Mouse (Mus musculus): Measurements from ENCODE around the gene Pde4d. TPM values are rescaled to one million over a fixed set of nuclear protein-coding genes. Genes with fewer than 3 reads are reported as not detected.
A peak's percentile ranks its signal among the peaks of the same experiment; 100 is the strongest.

Pde4d gene
- polyA plus RNA-seq, 1 experiment from 2014 or later = 17.7 TPM

- no peak overlapping the region for H3K9ac ChIP-seq
- no peaks in the 10 kb centered on the region for H3K36me3 ChIP-seq
- no peak overlapping the region for H3K4me2 ChIP-seq
- no peaks in the 10 kb centered on the region for H3K27me3 ChIP-seq
- no peaks in the 10 kb centered on the region for H3K4me1 ChIP-seq
- no peak overlapping the region for H3K27ac ChIP-seq
- ATAC-seq (ENCODE audit: insufficient number of reproducible peaks, low FRiP score, low TSS enrichment, low read depth) = no peak
- no peaks in the 10 kb centered on the region for H3K9me3 ChIP-seq
- WGBS = 82% methylated on average over 4 of the region's 4 CpGs
- no peak overlapping the region for H3K4me3 ChIP-seq
Observed at GRCm38 (mm10) chr13:109681699-109682293, 1232.0 kb downstream of the Pde4d start.

- no peaks in the 10 kb centered on the region for H3K27me3 ChIP-seq
- no peak for ATAC-seq (ENCODE audit: insufficient number of reproducible peaks, low FRiP score, low TSS enrichment, low read depth)
- WGBS = 73% methylated on average over 10 of the region's 10 CpGs
Observed at GRCm38 (mm10) chr13:109683001-109683400, 1233.3 kb downstream of the Pde4d start.

DNA sequence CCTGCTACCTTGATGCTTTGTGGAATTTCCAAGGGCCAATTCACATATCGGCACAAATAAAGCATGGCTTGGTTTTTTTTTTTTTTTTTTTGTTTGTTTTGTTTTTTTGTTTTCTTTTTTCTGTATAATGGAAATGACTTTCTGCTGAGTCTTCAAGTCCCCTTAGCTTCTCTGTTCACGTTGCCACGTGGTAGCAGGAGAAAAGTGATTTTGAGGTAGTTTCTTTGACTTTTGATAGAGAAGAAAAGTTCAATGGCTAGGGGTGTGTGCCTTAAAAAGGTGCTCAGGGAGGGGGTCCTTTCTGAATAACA, 1235.2 kb downstream of the Pde4d start:
- no peak for ATAC-seq (ENCODE audit: insufficient number of reproducible peaks, low FRiP score, low TSS enrichment, low read depth)
- Histone ChIP-seq H3K27me3 (no peaks in the 10 kb centered on the region), H3K27ac (peak overlapping the region; percentile 89; the same call in 1 of the 2 replicates), H3K9me3 (no peaks in the 10 kb centered on the region), H3K4me1 (no peaks in the 10 kb centered on the region), H3K4me2 (peak overlapping the region; percentile 83), H3K9ac (no peak overlapping the region), H3K4me3 (peak overlapping the region; percentile 53), H3K36me3 (no peaks in the 10 kb centered on the region)
- WGBS = 24% methylated on average over 3 of the region's 3 CpGs

More at GRCm38 (mm10) chr13:109683001-109683400, 1233.3 kb downstream of the Pde4d start:
- Histone ChIP-seq H3K36me3 (no peaks in the 10 kb centered on the region), H3K4me2 (no peak overlapping the region), H3K4me3 (no peak overlapping the region), H3K9ac (no peak overlapping the region), H3K9me3 (no peaks in the 10 kb centered on the region), H3K27ac (no peak overlapping the region), H3K4me1 (no peaks in the 10 kb centered on the region)

GRCm38 (mm10) chr13:109685296-109686115, 1235.8 kb downstream of the Pde4d start:
- WGBS = under 1% methylated on average over 29 of the region's 29 CpGs
- Histone ChIP-seq H3K4me3 (peak overlapping the region; percentile 53), H3K4me2 (peak overlapping the region; percentile 83), H3K4me1 (no peaks in the 10 kb centered on the region), H3K27me3 (no peaks in the 10 kb centered on the region), H3K27ac (peak overlapping the region; percentile 89), H3K9ac (peak overlapping the region; percentile 41), H3K9me3 (no peaks in the 10 kb centered on the region), H3K36me3 (no peaks in the 10 kb centered on the region)
- ATAC-seq (ENCODE audit: insufficient number of reproducible peaks, low FRiP score, low TSS enrichment, low read depth) = peak; percentile 52; the same call in 1 of the 2 replicates

- peak; percentile 61; the same call in 1 of the 2 replicates for ATAC-seq (ENCODE audit: insufficient number of reproducible peaks, low FRiP score, low TSS enrichment, low read depth)
- no peaks in the 10 kb centered on the region for H3K9me3 ChIP-seq
- peak overlapping the region; percentile 41 for H3K9ac ChIP-seq
- peak overlapping the region; percentile 53 for H3K4me3 ChIP-seq
- whole genome bisulfite sequencing = 7% methylated on average over 4 of the region's 4 CpGs
- H3K4me2 ChIP-seq = peak overlapping the region; percentile 83
- H3K36me3 ChIP-seq = no peaks in the 10 kb centered on the region
- no peaks in the 10 kb centered on the region for H3K27me3 ChIP-seq
- no peaks in the 10 kb centered on the region for H3K4me1 ChIP-seq
- H3K27ac ChIP-seq = peak overlapping the region; percentile 89
Observed at GRCm38 (mm10) chr13:109686116-109686876, 1236.5 kb downstream of the Pde4d start.

DNA sequence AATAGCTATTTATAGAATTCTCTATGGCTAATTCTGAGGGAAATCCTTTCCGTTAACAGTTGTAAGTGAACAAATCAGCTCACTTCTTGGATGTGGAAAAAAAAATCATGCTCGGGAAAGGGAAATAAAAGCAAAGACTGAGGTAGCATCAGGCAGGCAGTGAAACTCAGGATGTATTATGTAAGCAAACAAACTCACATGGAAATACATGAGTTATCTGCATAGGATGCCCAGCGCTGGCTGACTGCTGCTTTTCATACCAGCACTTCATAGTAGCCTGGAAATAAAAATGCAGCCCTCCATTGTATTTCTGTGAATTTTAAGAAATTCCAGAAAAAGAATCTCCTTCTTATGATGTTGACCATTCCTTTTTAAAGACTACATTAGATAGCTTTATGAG, 1237.2 kb downstream of the Pde4d start:
- 37% methylated on average over 3 of the region's 3 CpGs for WGBS
- Histone ChIP-seq H3K9me3 (no peaks in the 10 kb centered on the region), H3K27me3 (no peaks in the 10 kb centered on the region), H3K4me2 (no peak overlapping the region), H3K9ac (no peak overlapping the region), H3K4me3 (peak overlapping the region; percentile 17; the same call in 1 of the 2 replicates), H3K27ac (no peak overlapping the region), H3K4me1 (no peaks in the 10 kb centered on the region), H3K36me3 (no peaks in the 10 kb centered on the region)
- ATAC-seq (ENCODE audit: insufficient number of reproducible peaks, low FRiP score, low TSS enrichment, low read depth) = no peak

DNA sequence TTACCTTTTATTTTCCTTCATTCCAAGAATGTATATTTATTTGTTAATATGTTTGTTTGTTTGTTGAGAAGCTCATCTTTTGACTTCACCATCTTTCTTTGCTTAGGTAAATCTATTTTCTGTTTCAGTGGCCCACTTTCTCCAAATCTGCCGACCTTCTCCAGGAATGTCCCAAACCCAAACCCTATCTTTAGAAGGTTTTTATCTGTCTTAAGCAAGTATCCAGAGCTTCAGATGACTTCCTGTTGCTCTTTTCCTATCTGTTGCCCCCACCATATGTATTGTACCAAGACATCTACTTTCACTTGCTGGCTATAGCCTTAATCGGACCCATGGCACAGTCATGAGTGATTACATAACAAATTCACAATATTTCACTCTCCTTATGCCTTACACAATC, 1238.4 kb downstream of the Pde4d start:
- no peaks in the 10 kb centered on the region for H3K36me3 ChIP-seq
- ATAC-seq (ENCODE audit: insufficient number of reproducible peaks, low FRiP score, low TSS enrichment, low read depth) = no peak
- H3K4me2 ChIP-seq = no peak overlapping the region
- no peak overlapping the region for H3K4me3 ChIP-seq
- H3K4me1 ChIP-seq = no peaks in the 10 kb centered on the region
- H3K27ac ChIP-seq = no peak overlapping the region
- H3K9me3 ChIP-seq = no peaks in the 10 kb centered on the region
- H3K9ac ChIP-seq = no peak overlapping the region
- WGBS = 85% methylated on average over 2 of the region's 2 CpGs
- H3K27me3 ChIP-seq = no peaks in the 10 kb centered on the region

DNA sequence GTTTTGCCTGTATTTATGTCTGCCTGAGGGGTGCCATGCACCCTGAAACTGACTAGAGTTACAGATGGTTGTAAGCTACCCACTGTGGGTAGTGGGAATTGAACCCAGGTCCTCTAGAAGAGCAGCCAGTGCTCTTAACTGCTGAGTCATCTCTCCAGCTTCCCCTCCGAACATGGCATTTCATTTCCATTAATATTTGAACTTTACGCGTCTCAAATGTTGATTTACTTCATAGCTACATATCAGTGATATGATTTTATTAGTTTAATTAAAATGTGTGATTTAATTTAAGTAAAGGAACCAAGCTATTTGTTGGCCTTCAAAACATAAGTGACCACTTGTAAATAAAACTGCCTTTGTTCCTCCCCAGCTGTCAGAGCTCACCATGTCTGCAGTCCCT, 1239.4 kb downstream of the Pde4d start:
- no peaks in the 10 kb centered on the region for H3K9me3 ChIP-seq
- no peaks in the 10 kb centered on the region for H3K27me3 ChIP-seq
- H3K27ac ChIP-seq = no peak overlapping the region
- ATAC-seq (ENCODE audit: insufficient number of reproducible peaks, low FRiP score, low TSS enrichment, low read depth) = no peak
- no peak overlapping the region for H3K9ac ChIP-seq
- no peaks in the 10 kb centered on the region for H3K4me1 ChIP-seq
- H3K4me2 ChIP-seq = no peak overlapping the region
- no peak overlapping the region for H3K4me3 ChIP-seq
- WGBS = 89% methylated on average over 3 of the region's 3 CpGs
- no peaks in the 10 kb centered on the region for H3K36me3 ChIP-seq

GRCm38 (mm10) chr13:109690558-109690957, 1240.8 kb downstream of the Pde4d start:
- 84% methylated on average over 5 of the region's 5 CpGs for WGBS

GRCm38 (mm10) chr13:109692851-109693250, 1243.1 kb downstream of the Pde4d start:
- no peaks in the 10 kb centered on the region for H3K9me3 ChIP-seq
- H3K4me2 ChIP-seq = no peak overlapping the region
- no peak for ATAC-seq (ENCODE audit: insufficient number of reproducible peaks, low FRiP score, low TSS enrichment, low read depth)
- no peaks in the 10 kb centered on the region for H3K4me1 ChIP-seq
- no peaks in the 10 kb centered on the region for H3K36me3 ChIP-seq
- no peak overlapping the region for H3K27ac ChIP-seq
- no peaks in the 10 kb centered on the region for H3K27me3 ChIP-seq
- WGBS = 60% methylated on average over 3 of the region's 3 CpGs
- no peak overlapping the region for H3K4me3 ChIP-seq
- no peak overlapping the region for H3K9ac ChIP-seq

More at GRCm38 (mm10) chr13:109690558-109690957, 1240.8 kb downstream of the Pde4d start:
- H3K9ac ChIP-seq = no peak overlapping the region
- H3K27ac ChIP-seq = no peak overlapping the region
- H3K27me3 ChIP-seq = no peaks in the 10 kb centered on the region
- no peak overlapping the region for H3K4me2 ChIP-seq
- H3K4me1 ChIP-seq = no peaks in the 10 kb centered on the region
- no peaks in the 10 kb centered on the region for H3K9me3 ChIP-seq
- ATAC-seq (ENCODE audit: insufficient number of reproducible peaks, low FRiP score, low TSS enrichment, low read depth) = no peak
- no peak overlapping the region for H3K4me3 ChIP-seq
- no peaks in the 10 kb centered on the region for H3K36me3 ChIP-seq

- no peaks in the 10 kb centered on the region for H3K9me3 ChIP-seq
- H3K4me3 ChIP-seq = no peak overlapping the region
- no peaks in the 10 kb centered on the region for H3K36me3 ChIP-seq
- no peaks in the 10 kb centered on the region for H3K4me1 ChIP-seq
- 64% methylated on average over 2 of the region's 2 CpGs for WGBS
- ATAC-seq (ENCODE audit: insufficient number of reproducible peaks, low FRiP score, low TSS enrichment, low read depth) = no peak
- H3K9ac ChIP-seq = no peak overlapping the region
- H3K27ac ChIP-seq = no peak overlapping the region
- no peak overlapping the region for H3K4me2 ChIP-seq
- H3K27me3 ChIP-seq = no peaks in the 10 kb centered on the region
Observed at GRCm38 (mm10) chr13:109693769-109694168, 1244.0 kb downstream of the Pde4d start.

DNA sequence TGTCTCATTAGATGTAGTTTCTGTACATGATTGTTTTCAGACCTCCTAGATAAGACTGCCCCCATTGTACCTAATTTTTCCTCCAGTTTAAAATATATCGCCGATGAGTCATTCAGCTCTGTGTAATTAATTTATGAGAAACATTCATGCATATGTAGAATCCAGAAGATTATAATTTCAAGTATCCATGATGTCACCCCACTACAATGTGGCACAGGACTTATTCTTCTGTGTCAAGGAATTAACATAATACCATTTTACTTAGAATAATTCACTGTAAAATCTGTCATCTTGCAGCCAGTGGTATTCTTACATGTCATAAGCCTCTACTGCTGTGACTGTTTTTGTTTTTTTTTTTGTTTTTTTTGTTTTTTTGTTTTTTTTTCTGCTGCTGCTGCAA, 1244.5 kb downstream of the Pde4d start:
- WGBS = 64% methylated on average over 2 of the region's 2 CpGs
- Histone ChIP-seq H3K4me2 (no peak overlapping the region), H3K4me3 (no peak overlapping the region), H3K9ac (no peak overlapping the region), H3K27ac (no peak overlapping the region), H3K4me1 (no peaks in the 10 kb centered on the region), H3K9me3 (no peaks in the 10 kb centered on the region), H3K27me3 (no peaks in the 10 kb centered on the region), H3K36me3 (no peaks in the 10 kb centered on the region)
- ATAC-seq (ENCODE audit: insufficient number of reproducible peaks, low FRiP score, low TSS enrichment, low read depth) = no peak
